Mouse (Mus musculus): ENCODE results near the gene Pam.

GRCm38 (mm10) chr1:98038252-98038651, 57.2 kb downstream of the Pam start:
- TF ChIP-seq POLR2A (IDR thresholded peaks at IDR 0.05; ENCODE audit: borderline replicate concordance, control insufficient read depth, low read depth, low read length) = no peak
- TF ChIP-seq CTCF (IDR thresholded peaks at IDR 0.05; ENCODE audit: control insufficient read depth, insufficient read depth, low read length) = no peak
